Mouse (Mus musculus) intestine, embryonic 16.5 days (tissue): ENCODE measurements around the gene Vmn1r173. TPM values are rescaled to one million over a fixed set of nuclear protein-coding genes. Genes with fewer than 3 reads are reported as not detected.
"Not testable (repeated sequence)": the region's sequence is repeated elsewhere in the genome, so short reads cannot be mapped to it uniquely, and the experiment has no call there.

Experiments
- ATAC-seq: fragments of 200-750 bp; cut with Nextera tagmentation; 2 replicates; pipeline ENCODE4 v1.8.0; 2017; ENCODE audit warnings: moderate TSS enrichment, moderate library complexity
- H3K27ac ChIP-seq: fragments of 300-500 bp; sonication (generic); 2 replicates; pipeline ENCODE4 v1.5.1; 2014; ENCODE audit warnings: mild to moderate bottlenecking, low read length
- H3K27me3 ChIP-seq: fragments of 300-500 bp; sonication (generic); replicated peaks from 2 replicates; pipeline ENCODE4 v1.6.1; 2014; ENCODE audit warnings: low read length, control low read depth, mixed read lengths; ENCODE audit not compliant: control insufficient read depth, insufficient read depth
- H3K36me3 ChIP-seq: fragments of 300-500 bp; sonication (generic); 2 replicates; pipeline ENCODE4 v1.6.1; 2014; ENCODE audit warnings: low read length, control low read depth; ENCODE audit not compliant: control insufficient read depth, insufficient read depth
- H3K4me1 ChIP-seq: fragments of 300-500 bp; sonication (generic); 2 replicates; pipeline ENCODE4 v1.6.1; 2014; ENCODE audit warnings: low read length, control low read depth, mixed read lengths; ENCODE audit not compliant: control insufficient read depth, insufficient read depth
- H3K4me2 ChIP-seq: fragments of 300-500 bp; sonication (generic); 2 replicates; pipeline ENCODE4 v1.6.1; 2014; ENCODE audit warnings: low read depth, low read length, control low read depth
- H3K4me3 ChIP-seq: fragments of 300-500 bp; sonication (generic); 2 replicates; pipeline ENCODE4 v1.5.1; 2014; ENCODE audit warnings: mild to moderate bottlenecking, low read length
- H3K9ac ChIP-seq: fragments of 300-500 bp; sonication (generic); 2 replicates; pipeline ENCODE4 v1.6.1; 2014; ENCODE audit warnings: low read depth, low read length
- H3K9me3 ChIP-seq: fragments of 300-500 bp; sonication (generic); 2 replicates; pipeline ENCODE4 v1.6.1; 2016; ENCODE audit warnings: low read length, control low read depth; ENCODE audit not compliant: control insufficient read depth
- WGBS: fragments of 180-500 bp; shearing (Covaris S2); extraction: QIAGEN DNeasy Blood & Tissue Kit; methylation state at CpG from one replicate; pipeline ENCODE4 v1.1.7; 2014; 5-methylcytosine and 5-hydroxymethylcytosine counted together
- polyA plus RNA-seq: library from polyadenylated mRNA; unstranded; fragments of >200 nt; fragmentation: Nextera tagmentation; extraction: Ambion mirVana; gene quantifications from 2 replicates; pipeline ENCODE4 v1.2.1, GENCODE M21; 2015

Vmn1r173 gene
- polyA plus RNA-seq = not detected in 2 replicates

- H3K4me3 ChIP-seq, ATAC-seq, H3K9ac ChIP-seq, H3K36me3 ChIP-seq, H3K27me3 ChIP-seq, H3K27ac ChIP-seq, H3K4me1 ChIP-seq, H3K9me3 ChIP-seq, H3K4me2 ChIP-seq: not testable (repeated sequence)
- WGBS = 48% methylated on average over 1 of the region's 1 CpGs
Observed at GRCm38 (mm10) chr7:23700403-23700802, at the start of gene Vmn1r173. Gene Vmn1r173, plus strand, starts transcription at chr7:23700703.

GRCm38 (mm10) chr7:23658016-23658415 lies 42.5 kb upstream of the Vmn1r173 start, which contains the start of gene Vmn1r172:
Gene Vmn1r172, plus strand, starts transcription at chr7:23658316.
- H3K9ac ChIP-seq = no peak within 1 kb of the TSS
- no peak within 1 kb of the TSS for H3K27ac ChIP-seq
- 65% methylated on average over 2 of the region's 2 CpGs for WGBS
- no peaks in the 10 kb centered on the region for H3K4me1 ChIP-seq
- no peak within 1 kb of the TSS for H3K4me2 ChIP-seq
- no peak for ATAC-seq
- H3K9me3 ChIP-seq = no peaks in the 10 kb centered on the region
- no peaks in the 10 kb centered on the region for H3K27me3 ChIP-seq
- H3K4me3 ChIP-seq = no peak within 1 kb of the TSS
- H3K36me3 ChIP-seq = no peaks in the 10 kb centered on the region

- not testable (repeated sequence) for H3K4me3 ChIP-seq, H3K36me3 ChIP-seq, H3K27me3 ChIP-seq, H3K27ac ChIP-seq, ATAC-seq, H3K4me1 ChIP-seq, H3K4me2 ChIP-seq, H3K9ac ChIP-seq, H3K9me3 ChIP-seq
- 53% methylated on average over 1 of the region's 1 CpGs for WGBS
Observed at GRCm38 (mm10) chr7:23751970-23752369, 51.5 kb downstream of the Vmn1r173 start, which contains the start of gene Vmn1r174. Gene Vmn1r174, plus strand, starts transcription at chr7:23752270.

Other genes with a start within 250 kb of the Vmn1r173 start
- gene Vmn1r167, start 193.5 kb upstream of the Vmn1r173 start, polyA plus RNA-seq = not detected in 2 replicates
- not detected in 2 replicates for gene Vmn1r168, start 161.0 kb upstream of the Vmn1r173 start, polyA plus RNA-seq
- gene Vmn1r169, start 125.2 kb upstream of the Vmn1r173 start, polyA plus RNA-seq = not detected in 2 replicates
- gene Vmn1r170, start 94.5 kb upstream of the Vmn1r173 start, polyA plus RNA-seq = not detected in 2 replicates
- gene Vmn1r171, start 70.0 kb upstream of the Vmn1r173 start, polyA plus RNA-seq = not detected in 2 replicates
- not detected in 2 replicates for gene Vmn1r172, start 42.4 kb upstream of the Vmn1r173 start, polyA plus RNA-seq
- gene Vmn1r174, start 51.6 kb downstream of the Vmn1r173 start, polyA plus RNA-seq = not detected in 2 replicates
- gene Vmn1r175, start 109.9 kb downstream of the Vmn1r173 start, polyA plus RNA-seq = not detected in 2 replicates
- not detected in 2 replicates for gene Vmn1r176, start 136.7 kb downstream of the Vmn1r173 start, polyA plus RNA-seq
- gene Vmn1r177, start 165.7 kb downstream of the Vmn1r173 start, polyA plus RNA-seq = not detected in 2 replicates
- not detected in 2 replicates for gene Vmn1r178, start 191.3 kb downstream of the Vmn1r173 start, polyA plus RNA-seq
- gene Vmn1r179, start 226.3 kb downstream of the Vmn1r173 start, polyA plus RNA-seq = not detected in 2 replicates
- gene Vmn1r180, start 249.9 kb downstream of the Vmn1r173 start, polyA plus RNA-seq = not detected in 2 replicates